Mouse (Mus musculus) embryonic fibroblast, embryonic 13.5 days (primary cell): ENCODE measurements at regions not wholly inside any gene's neighbourhood (a gene's known extent, or its start where the extent isn't known, plus 50 kb on each side); places are given as distances from the start of the nearest gene placed in this dataset.

ENCODE experiments used
- CTCF ChIP-seq: IDR thresholded peaks from 2 replicates; pipeline ENCODE4 v1.5.1; 2011; ENCODE audit warnings: mild to moderate bottlenecking, control low read depth, low read length, moderate library complexity, borderline replicate concordance; ENCODE audit not compliant: insufficient read depth
- POLR2A ChIP-seq: IDR thresholded peaks from 2 replicates; pipeline ENCODE4 v1.6.1; 2011; ENCODE audit warnings: low read depth, mild to moderate bottlenecking, control low read depth, low read length, moderate library complexity

GRCm38 (mm10) chr13:25932365-25932764 is 662.1 kb upstream of the Nrsn1 start:
- TF ChIP-seq POLR2A (no peak), CTCF (no peak)
